Mouse (Mus musculus) CH12.LX (cell line): ENCODE data around the gene Prkca. TPM values are rescaled to one million over a fixed set of nuclear protein-coding genes. Genes with fewer than 3 reads are reported as not detected.

ENCODE experiments used
- DNase-seq: peaks from one replicate; pipeline ENCODE4 v3.0.0-alpha.2; 2013; ENCODE audit errors: extremely low read depth
- H3K27ac ChIP-seq: 2 replicates; pipeline ENCODE4 v1.5.1; 2012; ENCODE audit warnings: low read depth, mild to moderate bottlenecking, control low read depth, moderate library complexity; ENCODE audit not compliant: insufficient read depth
- H3K27me3 ChIP-seq: replicated peaks from 2 replicates; pipeline ENCODE3; 2012; ENCODE audit warnings: inconsistent platforms
- H3K36me3 ChIP-seq, 2 experiments: replicated peaks in 1 of 2; 2 replicates each; pipeline versions ENCODE3 to v1.6.1; 2012; ENCODE audit warnings: inconsistent platforms in 1 of 2, low read length in 1 of 2, mild to moderate bottlenecking in 1 of 2, mixed read lengths in 1 of 2, moderate library complexity in 1 of 2; ENCODE audit not compliant: control insufficient read depth in 1 of 2, insufficient read depth in 1 of 2
- H3K4me1 ChIP-seq, 2 experiments: 2 replicates each; pipeline ENCODE4 v1.6.1; 2012; ENCODE audit warnings: inconsistent platforms in 1 of 2, moderate library complexity in 1 of 2; ENCODE audit not compliant: insufficient read depth in 2 of 2, control insufficient read depth in 1 of 2
- H3K4me2 ChIP-seq: 2 replicates; pipeline ENCODE4 v1.6.1; 2012; ENCODE audit warnings: low read depth, mild to moderate bottlenecking, control low read depth; ENCODE audit not compliant: poor library complexity, insufficient read depth, severe bottlenecking
- H3K4me3 ChIP-seq, 3 experiments: fragments of 150-350 bp in 1 of 3; sonication (generic) in 1 of 3; replicated peaks in 1 of 3; 2 replicates each; pipeline versions ENCODE3 to v1.5.1; 2011 to 2012; ENCODE audit warnings: low read depth in 2 of 3, low read length in 2 of 3, mild to moderate bottlenecking in 2 of 3, moderate library complexity in 2 of 3, control low read depth in 1 of 3, improper control_type of control experiment in 1 of 3, inconsistent platforms in 1 of 3, mixed read lengths in 1 of 3; ENCODE audit not compliant: poor library complexity in 1 of 3
- H3K79me2 ChIP-seq: replicated peaks from 2 replicates; pipeline ENCODE4 v1.6.1; 2012; ENCODE audit warnings: mild to moderate bottlenecking, moderate library complexity; ENCODE audit not compliant: control insufficient read depth, poor library complexity, insufficient read depth, severe bottlenecking; ENCODE audit errors: extremely low read depth
- H3K9ac ChIP-seq: 2 replicates; pipeline ENCODE4 v1.6.1; 2012; ENCODE audit warnings: low read depth, mild to moderate bottlenecking, control low read depth, moderate library complexity; ENCODE audit not compliant: insufficient read depth
- H3K9me3 ChIP-seq: replicated peaks from 2 replicates; pipeline ENCODE3; 2012; ENCODE audit warnings: low read length, inconsistent platforms, mixed read lengths
- BHLHE40 ChIP-seq: IDR thresholded peaks from 2 replicates; pipeline ENCODE4 v1.6.1; 2011; ENCODE audit warnings: mild to moderate bottlenecking, low read depth, low read length, improper control_type of control experiment
- CHD1 ChIP-seq: IDR thresholded peaks from 2 replicates; pipeline ENCODE4 v1.6.1; 2012; ENCODE audit warnings: low read depth, low read length, improper control_type of control experiment, inconsistent platforms
- CTCF ChIP-seq, 2 experiments: IDR thresholded peaks in 1 of 2; conservative IDR thresholded peaks in 1 of 2; 2 replicates each; pipeline ENCODE4 v1.5.1; 2011 to 2012; ENCODE audit warnings: low read depth in 2 of 2, low read length in 2 of 2, improper control_type of control experiment in 1 of 2, inconsistent platforms in 1 of 2, mild to moderate bottlenecking in 1 of 2, moderate library complexity in 1 of 2
- E2F4 ChIP-seq: IDR thresholded peaks from 2 replicates; pipeline ENCODE4 v1.6.1; 2011; ENCODE audit warnings: low read depth, low read length, improper control_type of control experiment; ENCODE audit not compliant: insufficient replicate concordance
- EP300 ChIP-seq: IDR thresholded peaks from 2 replicates; pipeline ENCODE4 v1.6.1; 2011; ENCODE audit warnings: low read length, improper control_type of control experiment
- ETS1 ChIP-seq: conservative IDR thresholded peaks from 2 replicates; pipeline ENCODE4 v1.6.1; 2012; ENCODE audit warnings: low read depth, mild to moderate bottlenecking, inconsistent platforms, low read length, improper control_type of control experiment, moderate library complexity
- GABPA ChIP-seq: IDR thresholded peaks from 2 replicates; pipeline ENCODE4 v1.6.1; 2012; ENCODE audit warnings: low read depth, low read length, improper control_type of control experiment, inconsistent platforms; ENCODE audit not compliant: insufficient replicate concordance
- IRF4 ChIP-seq: IDR thresholded peaks from 2 replicates; pipeline ENCODE4 v1.6.1; 2014; ENCODE audit warnings: low read depth, mild to moderate bottlenecking, inconsistent platforms, low read length, improper control_type of control experiment
- JUN ChIP-seq: IDR thresholded peaks from 2 replicates; pipeline ENCODE4 v1.6.1; 2011; ENCODE audit warnings: low read depth, mild to moderate bottlenecking, low read length, improper control_type of control experiment, moderate library complexity; ENCODE audit not compliant: insufficient read depth
- JUND ChIP-seq: conservative IDR thresholded peaks from 2 replicates; pipeline ENCODE4 v1.6.1; 2011; ENCODE audit warnings: low read depth, low read length, improper control_type of control experiment
- KAT2A ChIP-seq: IDR thresholded peaks from 2 replicates; pipeline ENCODE4 v1.6.1; 2012; ENCODE audit warnings: low read length, improper control_type of control experiment, inconsistent platforms; ENCODE audit not compliant: insufficient replicate concordance
- MEF2A ChIP-seq: IDR thresholded peaks from 2 replicates; pipeline ENCODE4 v1.6.1; 2014; ENCODE audit warnings: low read depth, mild to moderate bottlenecking, inconsistent platforms, low read length, improper control_type of control experiment, borderline replicate concordance
- MXI1 ChIP-seq: IDR thresholded peaks from 2 replicates; pipeline ENCODE4 v1.6.1; 2011; ENCODE audit warnings: mild to moderate bottlenecking, low read depth, low read length, improper control_type of control experiment
- MYC ChIP-seq: IDR thresholded peaks from 2 replicates; pipeline ENCODE4 v1.6.1; 2011; ENCODE audit warnings: low read depth, mild to moderate bottlenecking, improper control_type of control experiment, low read length
- NRF1 ChIP-seq: IDR thresholded peaks from 2 replicates; pipeline ENCODE4 v1.6.1; 2014; ENCODE audit warnings: low read depth, mild to moderate bottlenecking, inconsistent platforms, low read length, improper control_type of control experiment, moderate library complexity
- PAX5 ChIP-seq: IDR thresholded peaks from 2 replicates; pipeline ENCODE4 v1.6.1; 2012; ENCODE audit warnings: low read length, inconsistent platforms, mixed read lengths
- RCOR1 ChIP-seq: conservative IDR thresholded peaks from 2 replicates; pipeline ENCODE4 v1.6.1; 2012; ENCODE audit warnings: low read depth, mild to moderate bottlenecking, inconsistent platforms, low read length, improper control_type of control experiment
- SIN3A ChIP-seq: IDR thresholded peaks from 2 replicates; pipeline ENCODE4 v1.6.1; 2012; ENCODE audit warnings: low read length, improper control_type of control experiment, inconsistent platforms
- SMC3 ChIP-seq: IDR thresholded peaks from 2 replicates; pipeline ENCODE4 v1.6.1; 2011; ENCODE audit warnings: low read depth, low read length, improper control_type of control experiment
- TCF12 ChIP-seq: IDR thresholded peaks from 2 replicates; pipeline ENCODE4 v1.6.1; 2014; ENCODE audit warnings: low read depth, mild to moderate bottlenecking, inconsistent platforms, low read length, improper control_type of control experiment
- UBTF ChIP-seq: IDR thresholded peaks from 2 replicates; pipeline ENCODE4 v1.6.1; 2012; ENCODE audit warnings: low read depth, mild to moderate bottlenecking, inconsistent platforms, low read length, improper control_type of control experiment, moderate library complexity
- ZKSCAN1 ChIP-seq: IDR thresholded peaks from 2 replicates; pipeline ENCODE4 v1.6.1; 2012; ENCODE audit warnings: low read depth, inconsistent platforms, low read length, improper control_type of control experiment, borderline replicate concordance
- ZMIZ1 ChIP-seq: IDR thresholded peaks from 2 replicates; pipeline ENCODE4 v1.6.1; 2012; ENCODE audit warnings: low read depth, mild to moderate bottlenecking, inconsistent platforms, low read length, improper control_type of control experiment
- dilution Hi-C: fragments of 300-500 bp; cut with MboI; formaldehyde crosslinking; loops from 2 replicates; pipeline ENCODE4 v1.14.3; 2020; ENCODE audit warnings: low sequenced_read_pairs; ENCODE audit not compliant: extremely low pct_unique_long_range_greater_than_20kb, extremely low pct_ligation_motif_present
- in situ Hi-C: fragments of 300-500 bp; cut with MboI; formaldehyde crosslinking; loops from 3 replicates; pipeline ENCODE4 v1.14.3; 2019; ENCODE audit warnings: low sequenced_read_pairs, low pct_ligation_motif_present, low pct_unique_long_range_greater_than_20kb, mixed read lengths
- polyA plus RNA-seq: library from polyadenylated mRNA; unstranded; fragments of >175 nt; gene quantifications from 2 replicates; pipeline ENCODE4 v1.2.1, GENCODE M21; 2012; ENCODE audit warnings: low read depth; ENCODE audit not compliant: insufficient read length
- total RNA-seq, 2 experiments: library from RNA; depleted of rRNA; stranded (reverse); fragments of 300-350 nt in 1 of 2; fragments of >200 nt in 1 of 2; gene quantifications; 2 replicates each; pipeline ENCODE4 v1.2.3; 2012 to 2014

The Prkca gene
- total and polyA plus RNA-seq, 3 experiments, result 40.0 to 107 (median 43.7) TPM

DNA sequence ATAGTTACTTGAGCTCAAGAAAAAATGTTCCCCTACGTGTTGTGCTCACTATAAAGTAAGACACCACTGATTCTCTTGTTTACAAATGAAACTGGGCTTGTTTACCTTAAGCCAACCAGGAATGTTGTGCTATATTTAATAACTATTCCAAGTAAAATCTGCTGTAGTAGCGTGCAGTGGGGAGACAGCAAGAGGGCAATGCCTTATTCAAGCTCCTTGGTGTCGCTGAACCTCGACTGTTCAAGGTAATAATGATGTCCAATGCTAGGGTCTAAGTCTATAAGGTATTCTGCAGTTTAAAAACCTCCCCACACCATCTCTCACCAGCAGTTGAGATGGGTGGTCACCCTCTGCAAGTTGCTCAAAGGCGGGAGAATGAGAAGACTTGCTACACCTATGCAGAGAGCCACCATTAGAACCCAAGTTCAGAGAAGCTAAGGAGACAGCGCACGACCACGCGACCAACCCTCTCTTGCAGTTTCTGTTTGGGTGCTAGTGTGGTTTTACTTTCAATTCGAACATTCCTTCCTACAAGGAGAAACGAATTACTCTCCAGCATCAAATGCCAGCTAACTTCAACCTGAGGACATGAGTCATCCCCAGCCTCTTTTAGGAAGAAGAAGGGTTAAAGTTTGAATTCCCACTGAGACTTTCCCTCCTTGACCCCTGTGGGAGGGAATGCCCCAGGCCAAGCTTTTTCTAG, 129.1 kb downstream of the Prkca start (continued):
- peak; percentile 90 for TF ChIP-seq MYC
- no peak for TF ChIP-seq KAT2A
- no peak for TF ChIP-seq ZKSCAN1
- TF ChIP-seq BHLHE40, result peak; percentile 60
- 0 out of 2 replicates have a peak, but pooled peaks have one; percentile 27 for TF ChIP-seq E2F4
- peak; percentile 32; the same call in 1 of the 2 replicates for TF ChIP-seq JUN

- Histone ChIP-seq H3K9me3 (peaks cover 9% of the 10 kb centered on the region), H3K9ac (peak overlapping the region; percentile 33), H3K4me3 (peak overlapping the region in 1 of 3 experiments; percentile 14), H3K4me1 (peaks cover 28 to 82% of the 10 kb centered on the region in 2 experiments), H3K79me2 (peaks cover 3% of the 10 kb centered on the region; the same call in 1 of the 2 replicates), H3K4me2 (peak overlapping the region; percentile 100), H3K27me3 (no peaks in the 10 kb centered on the region), H3K36me3 (peaks cover 3 to 50% of the 10 kb centered on the region in 2 experiments), H3K27ac (peak overlapping the region; percentile 82)
- dilution Hi-C loops, result no loop called here
- DNase-seq, result no peak
- no peak for TF ChIP-seq NRF1
- TF ChIP-seq JUN, result peak; percentile 80
- TF ChIP-seq MXI1, result peak; percentile 40; the same call in 1 of the 2 replicates
- no peak for TF ChIP-seq CTCF (conservative IDR thresholded peaks at IDR 0.05 in 1 of 2, IDR thresholded peaks at IDR 0.05 in 1 of 2; ENCODE audit: low read depth in 2 of 2, low read length in 2 of 2)
- TF ChIP-seq EP300, result peak; percentile 82
- peak; percentile 69 for TF ChIP-seq BHLHE40
- TF ChIP-seq TCF12, result peak; percentile 56; the same call in 1 of the 2 replicates
- peak; percentile 97 for TF ChIP-seq IRF4
- TF ChIP-seq UBTF, result no peak
- peak; percentile 62; the same call in 1 of the 2 replicates for TF ChIP-seq MEF2A
- peak; percentile 96 for TF ChIP-seq JUND
- peak; percentile 25; the same call in 1 of the 2 replicates for TF ChIP-seq SMC3
- no peak for TF ChIP-seq ZMIZ1
- peak; percentile 78; the same call in 1 of the 2 replicates for TF ChIP-seq RCOR1
- TF ChIP-seq PAX5, result no peak
- TF ChIP-seq CHD1, result no peak
- peak; percentile 77; the same call in 1 of the 2 replicates for TF ChIP-seq ETS1
- peak; percentile 58; the same call in 1 of the 2 replicates for TF ChIP-seq SIN3A
- no peak for TF ChIP-seq GABPA
- in situ Hi-C loops, result loop anchor here (5.0 to 25.0 kb wide), 2 partner anchors 164 to 351 kb away; no protein-coding TSS in a partner anchor
Observed at GRCm38 (mm10) chr11:108213783-108214182, 129.9 kb downstream of the Prkca start.
